Mouse (Mus musculus) neural tube, embryonic 11.5 days (tissue): ENCODE results near the gene Itpa. TPM values are rescaled to one million over a fixed set of nuclear protein-coding genes. Genes with fewer than 3 reads are reported as not detected.

Experiments used
- ATAC-seq: fragments of 200-750 bp; cut with Nextera tagmentation; 2 replicates; pipeline ENCODE4 v1.8.0; 2017; ENCODE audit warnings: moderate number of reproducible peaks, mild to moderate bottlenecking, moderate TSS enrichment, moderate library complexity; ENCODE audit not compliant: insufficient read depth, low FRiP score, low TSS enrichment
- DNase-seq: peaks from one replicate; pipeline ENCODE4 v3.0.0-alpha.2; 2015; ENCODE audit warnings: low spot score
- H3K27ac ChIP-seq: fragments of 300-500 bp; sonication (generic); 2 replicates; pipeline ENCODE4 v1.5.1; 2014; ENCODE audit warnings: low read depth, mild to moderate bottlenecking, low read length
- H3K27me3 ChIP-seq: fragments of 300-500 bp; sonication (generic); 2 replicates; pipeline ENCODE4 v1.6.1; 2014; ENCODE audit warnings: mild to moderate bottlenecking, low read length, mixed read lengths; ENCODE audit not compliant: control insufficient read depth, insufficient read depth
- H3K36me3 ChIP-seq: fragments of 300-500 bp; sonication (generic); 2 replicates; pipeline ENCODE4 v1.6.1; 2014; ENCODE audit warnings: mild to moderate bottlenecking, low read length, moderate library complexity, mixed read lengths; ENCODE audit not compliant: control insufficient read depth, insufficient read depth
- H3K4me1 ChIP-seq: fragments of 300-500 bp; sonication (generic); 2 replicates; pipeline ENCODE4 v1.6.1; 2014; ENCODE audit warnings: low read length, mixed read lengths; ENCODE audit not compliant: control insufficient read depth, insufficient read depth
- H3K4me2 ChIP-seq: fragments of 300-500 bp; sonication (generic); 2 replicates; pipeline ENCODE4 v1.6.1; 2014; ENCODE audit warnings: low read depth, mild to moderate bottlenecking, moderate library complexity
- H3K4me3 ChIP-seq: fragments of 300-500 bp; sonication (generic); 2 replicates; pipeline ENCODE4 v1.5.1; 2014; ENCODE audit warnings: low read depth, low read length
- H3K9ac ChIP-seq: fragments of 300-500 bp; sonication (generic); 2 replicates; pipeline ENCODE4 v1.6.1; 2014; ENCODE audit warnings: mild to moderate bottlenecking, low read length
- H3K9me3 ChIP-seq: fragments of 300-500 bp; sonication (generic); 2 replicates; pipeline ENCODE4 v1.6.1; 2016; ENCODE audit warnings: low read length; ENCODE audit not compliant: control insufficient read depth
- WGBS: fragments of 180-500 bp; shearing (Covaris S2); extraction: QIAGEN DNeasy Blood & Tissue Kit; methylation state at CpG from one replicate; pipeline ENCODE4 v1.1.7; 2014; 5-methylcytosine and 5-hydroxymethylcytosine counted together
- polyA plus RNA-seq: library from polyadenylated mRNA; unstranded; fragments of >200 nt; fragmentation: Nextera tagmentation; extraction: Ambion mirVana; gene quantifications from 2 replicates; pipeline ENCODE4 v1.2.1, GENCODE M21; 2014

Gene Itpa
- polyA plus RNA-seq, 1 experiment from 2014 or later, result 144 TPM

- Histone ChIP-seq H3K4me2 (no peak overlapping the region), H3K36me3 (peaks cover 18% of the 10 kb centered on the region), H3K27me3 (no peaks in the 10 kb centered on the region), H3K4me3 (no peak overlapping the region), H3K9ac (no peak overlapping the region), H3K4me1 (no peaks in the 10 kb centered on the region), H3K27ac (no peak overlapping the region), H3K9me3 (no peaks in the 10 kb centered on the region)
- DNase-seq (no peak), ATAC-seq (no peak)
- WGBS, result 94% methylated on average over 2 of the region's 2 CpGs
These were observed 61.6 kb downstream of the Itpa start for GRCm38 (mm10) chr2:130728906-130729585.

DNA sequence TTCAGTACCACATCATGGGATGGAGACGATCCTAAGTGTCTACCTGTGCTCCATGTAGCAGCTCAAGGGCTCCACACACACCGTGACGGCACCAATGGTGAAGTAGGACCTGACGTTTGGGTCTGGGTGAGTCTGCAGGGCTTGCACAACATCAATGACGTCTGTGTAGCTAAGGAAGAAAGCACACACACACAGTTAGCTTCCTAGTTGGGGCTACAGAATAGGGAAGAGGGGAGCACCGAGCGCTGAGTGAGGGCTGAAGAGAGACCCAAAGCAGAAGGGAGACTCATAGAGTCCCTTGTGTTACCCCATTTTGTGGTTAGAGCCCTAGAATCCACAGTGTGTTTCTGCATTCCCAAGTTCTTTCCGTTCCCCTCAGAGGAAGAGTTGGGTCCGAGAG is 63.3 kb downstream of the Itpa start:
- Histone ChIP-seq H3K4me1 (no peaks in the 10 kb centered on the region), H3K36me3 (peaks cover 18% of the 10 kb centered on the region)

More for the DNA sequence above, 63.3 kb downstream of the Itpa start:
- H3K27me3 ChIP-seq, result no peaks in the 10 kb centered on the region
- DNase-seq (no peak), ATAC-seq (no peak)
- no peak overlapping the region for H3K27ac ChIP-seq
- no peak overlapping the region for H3K9ac ChIP-seq
- 86% methylated on average over 9 of the region's 9 CpGs for WGBS
- H3K9me3 ChIP-seq, result no peaks in the 10 kb centered on the region
- H3K4me2 ChIP-seq, result no peak overlapping the region
- H3K4me3 ChIP-seq, result no peak overlapping the region

Other genes starting within 250 kb of the Itpa start
- gene Vps16, start 243.3 kb upstream of the Itpa start, polyA plus RNA-seq, result 77.7 and 85.7 TPM in 2 replicates
- gene Pced1a, start 242.9 kb upstream of the Itpa start, polyA plus RNA-seq, result 7.7 and 9.0 TPM in 2 replicates
- 103 and 105 TPM in 2 replicates for gene Ptpra, start 217.3 kb upstream of the Itpa start, polyA plus RNA-seq
- gene Mrps26, start 103.9 kb upstream of the Itpa start, polyA plus RNA-seq, result 77.0 and 85.8 TPM in 2 replicates
- gene Oxt, start 91.4 kb upstream of the Itpa start, polyA plus RNA-seq, result 0.48 TPM in 1 of 2 replicates, not detected in the other
- not detected in 2 replicates for gene Avp, start 85.1 kb upstream of the Itpa start, polyA plus RNA-seq
- 20.4 and 21.8 TPM in 2 replicates for gene Fastkd5, start 37.6 kb upstream of the Itpa start, polyA plus RNA-seq
- gene Ubox5, start 37.6 kb upstream of the Itpa start, polyA plus RNA-seq, result 19.1 and 21.6 TPM in 2 replicates
- gene Lzts3, start 24.8 kb upstream of the Itpa start, polyA plus RNA-seq, result 0.84 and 1.1 TPM in 2 replicates
- 44.5 and 44.8 TPM in 2 replicates for gene Ddrgk1, start 3.0 kb upstream of the Itpa start, polyA plus RNA-seq
- 0.32 and 0.52 TPM in 2 replicates for gene Slc4a11, start 29.9 kb downstream of the Itpa start, polyA plus RNA-seq
- 61.6 and 63.2 TPM in 2 replicates for gene 4930402H24Rik, start 238.8 kb downstream of the Itpa start, polyA plus RNA-seq
- gene Atrn, start 238.9 kb downstream of the Itpa start, polyA plus RNA-seq, result 10.8 and 11.5 TPM in 2 replicates